Mouse (Mus musculus): ENCODE results near the gene Unc45b. TPM values are rescaled to one million over a fixed set of nuclear protein-coding genes. Genes with fewer than 3 reads are reported as not detected.

Unc45b gene
- polyA plus RNA-seq, 1 experiment from 2014 or later, result 0.84 TPM

GRCm38 (mm10) chr11:82947457-82947856 lies 37.1 kb downstream of the Unc45b start:
- H3K36me3 ChIP-seq (ENCODE audit: control insufficient read depth, insufficient read depth, low read length), result no peaks in the 10 kb centered on the region
- WGBS, result 44% methylated on average over 4 of the region's 4 CpGs
- no peaks in the 10 kb centered on the region for H3K9me3 ChIP-seq (ENCODE audit: control insufficient read depth, low read length)
- peaks cover 22% of the 10 kb centered on the region for H3K27me3 ChIP-seq (ENCODE audit: control insufficient read depth, insufficient read depth, low read length)
- H3K4me3 ChIP-seq (replicated peaks; ENCODE audit: low read depth, low read length), result no peak overlapping the region
- H3K4me1 ChIP-seq (ENCODE audit: control insufficient read depth, insufficient read depth, low read length), result no peaks in the 10 kb centered on the region
- no peak overlapping the region for H3K27ac ChIP-seq (replicated peaks; ENCODE audit: low read depth, low read length)
- ATAC-seq (ENCODE audit: low FRiP score, low TSS enrichment), result no peak
- no peak overlapping the region for H3K4me2 ChIP-seq (ENCODE audit: low read length)
- no peak for DNase-seq
- H3K9ac ChIP-seq (replicated peaks; ENCODE audit: low read length), result no peak overlapping the region

DNA sequence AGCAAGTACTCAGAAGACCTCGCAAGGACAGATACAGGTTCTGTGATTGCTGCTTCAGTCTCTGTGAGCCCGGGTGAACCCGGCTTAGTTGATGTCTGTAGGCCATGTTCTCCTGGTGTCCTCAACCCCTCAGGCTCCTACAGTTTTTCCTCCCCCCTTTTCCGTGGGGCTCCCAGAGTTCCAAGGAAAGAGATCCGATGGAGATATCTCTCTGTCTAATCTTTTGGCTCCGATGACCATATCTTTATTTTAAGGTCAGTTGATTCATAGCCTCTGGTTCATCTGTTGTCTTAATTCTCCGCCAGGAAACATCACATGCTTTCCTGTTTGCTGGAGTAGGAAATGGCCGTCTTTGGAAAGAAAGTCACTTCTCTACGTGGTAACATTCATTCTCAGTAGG lies 38.7 kb downstream of the Unc45b start:
- Histone ChIP-seq H3K4me3 (replicated peaks; ENCODE audit: low read depth, low read length) (no peak overlapping the region), H3K9me3 (ENCODE audit: control insufficient read depth, low read length) (no peaks in the 10 kb centered on the region), H3K9ac (replicated peaks; ENCODE audit: low read length) (no peak overlapping the region), H3K27ac (replicated peaks; ENCODE audit: low read depth, low read length) (no peak overlapping the region), H3K4me1 (ENCODE audit: control insufficient read depth, insufficient read depth, low read length) (no peaks in the 10 kb centered on the region), H3K27me3 (ENCODE audit: control insufficient read depth, insufficient read depth, low read length) (peaks cover 34% of the 10 kb centered on the region), H3K36me3 (ENCODE audit: control insufficient read depth, insufficient read depth, low read length) (no peaks in the 10 kb centered on the region), H3K4me2 (ENCODE audit: low read length) (no peak overlapping the region)
- no peak for DNase-seq
- ATAC-seq (ENCODE audit: low FRiP score, low TSS enrichment), result no peak
- 88% methylated on average over 9 of the region's 9 CpGs for WGBS

DNA sequence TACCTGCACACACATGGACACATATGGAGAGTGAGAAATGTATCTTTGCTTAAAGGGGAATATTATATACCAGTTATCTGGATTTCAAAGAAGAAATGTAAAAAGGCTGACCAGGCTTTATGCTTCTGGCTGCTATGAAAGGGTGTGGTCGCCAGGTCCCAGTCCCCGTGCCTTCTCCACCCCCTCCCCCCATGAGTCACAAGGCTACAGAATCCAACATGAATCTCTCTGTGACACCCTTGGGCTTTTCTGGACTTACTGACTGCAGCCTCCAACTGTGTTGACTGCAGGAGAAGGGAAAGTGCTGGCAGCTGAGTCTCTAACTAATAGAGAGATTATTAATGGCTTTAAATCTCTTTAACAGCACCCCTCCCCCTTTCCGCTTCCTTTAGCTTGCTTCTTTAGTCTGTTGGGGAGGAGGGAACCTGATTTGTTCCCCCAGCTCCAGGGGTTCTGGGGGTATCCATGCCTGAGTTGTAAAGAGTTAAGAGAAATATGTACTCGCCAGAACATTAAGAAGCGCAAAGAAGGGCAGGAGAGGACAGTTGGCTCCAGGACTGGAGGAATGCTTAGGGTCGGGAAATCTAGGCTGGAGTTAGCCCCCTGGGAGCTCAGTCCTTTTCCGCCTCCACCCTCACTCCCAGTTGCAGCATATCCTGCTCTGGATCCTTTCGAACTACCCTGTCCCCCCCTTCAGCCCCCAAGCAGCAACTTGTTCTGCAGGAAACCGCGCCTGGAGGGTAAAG lies 40.6 kb downstream of the Unc45b start, which contains the start of gene Slfn5:
TSS of gene Slfn5 (plus strand) at position 614 of the 746 bp plus-strand sequence.
- WGBS, result 12% methylated on average over 10 of the region's 10 CpGs
- H3K9me3 ChIP-seq (ENCODE audit: control insufficient read depth, low read length), result no peaks in the 10 kb centered on the region
- H3K4me2 ChIP-seq (ENCODE audit: low read length), result peak within 1 kb of the TSS; percentile 19; the same call in 1 of the 2 replicates
- no peaks in the 10 kb centered on the region for H3K36me3 ChIP-seq (ENCODE audit: control insufficient read depth, insufficient read depth, low read length)
- no peak within 1 kb of the TSS for H3K9ac ChIP-seq (replicated peaks; ENCODE audit: low read length)
- ATAC-seq (ENCODE audit: low FRiP score, low TSS enrichment), result no peak
- H3K4me1 ChIP-seq (ENCODE audit: control insufficient read depth, insufficient read depth, low read length), result no peaks in the 10 kb centered on the region
- peaks cover 34% of the 10 kb centered on the region for H3K27me3 ChIP-seq (ENCODE audit: control insufficient read depth, insufficient read depth, low read length)
- H3K4me3 ChIP-seq (replicated peaks; ENCODE audit: low read depth, low read length), result 0 out of 2 replicates have a peak within 1 kb of the TSS, but pooled peaks have one; percentile 14
- no peak for DNase-seq
- H3K27ac ChIP-seq (replicated peaks; ENCODE audit: low read depth, low read length), result no peak within 1 kb of the TSS

DNA sequence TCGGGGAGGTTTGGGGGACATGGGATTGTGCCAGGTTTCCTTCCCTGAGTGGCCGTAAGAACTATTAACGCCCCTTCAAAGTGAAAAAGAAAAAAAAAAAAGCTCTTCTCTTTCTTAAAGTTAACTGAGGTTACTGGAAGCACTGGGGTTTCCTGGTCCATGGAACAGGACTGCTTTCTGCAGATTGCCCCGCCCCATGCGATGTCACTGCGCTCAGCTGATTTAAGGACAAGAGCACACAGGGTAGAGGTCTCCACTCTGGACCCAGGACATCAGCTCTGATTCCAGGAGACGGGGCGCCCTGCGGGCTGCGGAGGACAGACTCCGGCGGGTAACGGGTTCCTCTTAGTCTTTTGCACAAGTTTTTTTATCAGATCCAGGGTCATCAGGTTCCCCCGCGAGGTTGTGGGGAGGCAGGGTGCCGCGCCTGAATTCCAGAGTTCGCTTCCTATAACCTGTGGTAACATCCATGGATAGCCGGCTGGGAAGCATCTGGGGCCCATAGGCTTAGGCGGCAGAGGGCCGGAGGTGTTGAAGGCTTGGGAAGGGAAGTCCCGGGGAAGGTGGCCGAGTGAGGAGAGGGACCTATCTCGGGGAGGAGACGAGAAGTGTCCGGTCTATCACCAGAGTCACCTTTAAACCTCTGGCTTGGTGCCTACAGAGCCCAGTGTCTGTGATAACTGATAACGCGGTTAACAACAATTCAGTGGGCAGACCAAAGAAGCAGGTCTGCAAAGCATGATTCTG lies 41.7 kb downstream of the Unc45b start:
- no peak overlapping the region for H3K9ac ChIP-seq (replicated peaks; ENCODE audit: low read length)
- H3K27me3 ChIP-seq (ENCODE audit: control insufficient read depth, insufficient read depth, low read length), result peaks cover 34% of the 10 kb centered on the region
- DNase-seq, result no peak
- H3K4me1 ChIP-seq (ENCODE audit: control insufficient read depth, insufficient read depth, low read length), result no peaks in the 10 kb centered on the region
- 10% methylated on average over 28 of the region's 28 CpGs for WGBS
- H3K4me2 ChIP-seq (ENCODE audit: low read length), result peak overlapping the region; percentile 19; the same call in 1 of the 2 replicates
- H3K9me3 ChIP-seq (ENCODE audit: control insufficient read depth, low read length), result no peaks in the 10 kb centered on the region
- H3K36me3 ChIP-seq (ENCODE audit: control insufficient read depth, insufficient read depth, low read length), result no peaks in the 10 kb centered on the region
- 0 out of 2 replicates have a peak overlapping the region, but pooled peaks have one; percentile 14 for H3K4me3 ChIP-seq (replicated peaks; ENCODE audit: low read depth, low read length)
- no peak for ATAC-seq (ENCODE audit: low FRiP score, low TSS enrichment)
- H3K27ac ChIP-seq (replicated peaks; ENCODE audit: low read depth, low read length), result no peak overlapping the region

DNA sequence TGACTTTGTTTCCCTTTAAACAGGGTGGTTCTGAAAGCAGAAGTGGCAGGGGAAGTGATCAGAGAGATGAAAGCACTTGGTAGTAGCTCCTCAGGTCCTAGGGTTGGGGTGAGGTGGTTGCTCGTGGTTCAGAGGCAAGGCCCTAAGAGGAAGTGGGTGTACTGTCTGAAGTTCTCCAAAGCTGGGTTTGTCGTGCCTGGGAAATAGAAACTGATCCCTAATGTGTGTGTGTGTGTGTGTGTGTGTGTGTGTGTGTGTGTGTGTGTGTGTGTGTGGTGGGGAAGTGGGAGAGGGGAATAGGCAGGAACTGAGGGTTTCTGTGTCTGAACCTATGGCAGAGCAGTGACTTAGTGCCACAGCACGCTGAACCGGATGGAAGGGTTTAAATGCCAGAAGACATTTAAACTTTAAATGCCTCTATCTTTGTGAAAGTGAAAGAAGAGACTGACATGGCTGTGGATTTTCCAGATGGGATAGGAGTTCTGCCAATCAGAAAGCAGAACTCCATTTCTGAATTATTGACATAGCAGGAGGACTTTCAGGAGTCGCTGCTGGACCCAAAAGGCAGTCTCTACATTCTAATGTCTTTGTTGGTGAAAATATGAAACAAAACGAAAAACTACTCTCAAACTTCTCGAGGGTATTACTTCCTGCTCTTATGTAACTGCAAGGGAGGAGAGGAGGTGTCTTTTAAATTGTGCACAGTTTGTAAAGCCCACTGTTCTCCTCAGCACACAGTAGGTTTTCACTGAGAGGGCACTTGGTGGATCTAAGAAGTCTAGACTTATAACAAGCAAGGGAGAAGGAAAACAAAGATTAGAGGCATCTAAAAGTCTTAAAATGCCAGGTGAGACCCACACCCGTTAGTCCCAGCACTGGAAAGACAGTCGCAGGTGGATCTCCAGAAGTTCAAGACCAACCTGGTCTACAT lies 42.5 kb downstream of the Unc45b start:
- no peak overlapping the region for H3K9ac ChIP-seq (replicated peaks; ENCODE audit: low read length)
- DNase-seq (no peak), ATAC-seq (ENCODE audit: low FRiP score, low TSS enrichment) (no peak)
- no peaks in the 10 kb centered on the region for H3K9me3 ChIP-seq (ENCODE audit: control insufficient read depth, low read length)
- H3K27me3 ChIP-seq (ENCODE audit: control insufficient read depth, insufficient read depth, low read length), result peaks cover 34% of the 10 kb centered on the region
- no peak overlapping the region for H3K27ac ChIP-seq (replicated peaks; ENCODE audit: low read depth, low read length)
- 76% methylated on average over 9 of the region's 9 CpGs for WGBS
- no peaks in the 10 kb centered on the region for H3K4me1 ChIP-seq (ENCODE audit: control insufficient read depth, insufficient read depth, low read length)
- H3K36me3 ChIP-seq (ENCODE audit: control insufficient read depth, insufficient read depth, low read length), result no peaks in the 10 kb centered on the region
- H3K4me3 ChIP-seq (replicated peaks; ENCODE audit: low read depth, low read length), result no peak overlapping the region
- no peak overlapping the region for H3K4me2 ChIP-seq (ENCODE audit: low read length)

DNA sequence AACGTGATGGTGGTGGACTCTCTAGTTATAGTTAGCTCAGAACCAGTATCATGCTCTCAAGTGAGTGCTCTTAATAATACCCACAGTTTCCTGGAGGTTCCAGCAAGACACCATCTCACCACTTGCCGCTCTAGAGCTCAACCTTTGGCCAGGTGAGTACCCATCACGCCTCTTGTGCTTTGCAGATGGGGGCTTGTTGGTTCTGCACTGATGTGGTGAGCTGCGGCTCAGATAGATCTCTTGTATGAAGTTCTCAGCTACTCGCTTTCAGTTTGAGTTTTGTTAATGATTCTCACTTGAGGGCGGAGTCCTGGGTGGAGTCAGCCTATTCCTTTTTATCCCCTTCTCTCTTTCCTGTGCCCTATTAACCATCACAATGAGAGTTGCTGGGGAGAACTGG lies 44.3 kb downstream of the Unc45b start:
- Histone ChIP-seq H3K4me1 (ENCODE audit: control insufficient read depth, insufficient read depth, low read length) (no peaks in the 10 kb centered on the region), H3K9me3 (ENCODE audit: control insufficient read depth, low read length) (no peaks in the 10 kb centered on the region), H3K9ac (replicated peaks; ENCODE audit: low read length) (no peak overlapping the region), H3K4me2 (ENCODE audit: low read length) (no peak overlapping the region), H3K27me3 (ENCODE audit: control insufficient read depth, insufficient read depth, low read length) (peaks cover 34% of the 10 kb centered on the region), H3K27ac (replicated peaks; ENCODE audit: low read depth, low read length) (no peak overlapping the region), H3K4me3 (replicated peaks; ENCODE audit: low read depth, low read length) (no peak overlapping the region), H3K36me3 (ENCODE audit: control insufficient read depth, insufficient read depth, low read length) (no peaks in the 10 kb centered on the region)
- 80% methylated on average over 6 of the region's 6 CpGs for WGBS
- DNase-seq (no peak), ATAC-seq (ENCODE audit: low FRiP score, low TSS enrichment) (no peak)

- H3K36me3 ChIP-seq (ENCODE audit: control insufficient read depth, insufficient read depth, low read length), result no peaks in the 10 kb centered on the region
- H3K4me1 ChIP-seq (ENCODE audit: control insufficient read depth, insufficient read depth, low read length), result no peaks in the 10 kb centered on the region
- no peak overlapping the region for H3K4me2 ChIP-seq (ENCODE audit: low read length)
- no peak for ATAC-seq (ENCODE audit: low FRiP score, low TSS enrichment)
- no peak overlapping the region for H3K9ac ChIP-seq (replicated peaks; ENCODE audit: low read length)
- DNase-seq, result no peak
- 74% methylated on average over 10 of the region's 10 CpGs for WGBS
- no peak overlapping the region for H3K4me3 ChIP-seq (replicated peaks; ENCODE audit: low read depth, low read length)
- peaks cover 16% of the 10 kb centered on the region for H3K27me3 ChIP-seq (ENCODE audit: control insufficient read depth, insufficient read depth, low read length)
- H3K27ac ChIP-seq (replicated peaks; ENCODE audit: low read depth, low read length), result no peak overlapping the region
- no peaks in the 10 kb centered on the region for H3K9me3 ChIP-seq (ENCODE audit: control insufficient read depth, low read length)
Observed at GRCm38 (mm10) chr11:82956925-82957324, 46.6 kb downstream of the Unc45b start.

- no peak overlapping the region for H3K27ac ChIP-seq (replicated peaks; ENCODE audit: low read depth, low read length)
- no peak overlapping the region for H3K9ac ChIP-seq (replicated peaks; ENCODE audit: low read length)
- peak; percentile 59 for DNase-seq
- no peaks in the 10 kb centered on the region for H3K9me3 ChIP-seq (ENCODE audit: control insufficient read depth, low read length)
- H3K4me3 ChIP-seq (replicated peaks; ENCODE audit: low read depth, low read length), result no peak overlapping the region
- H3K36me3 ChIP-seq (ENCODE audit: control insufficient read depth, insufficient read depth, low read length), result no peaks in the 10 kb centered on the region
- H3K4me1 ChIP-seq (ENCODE audit: control insufficient read depth, insufficient read depth, low read length), result no peaks in the 10 kb centered on the region
- 20% methylated on average over 4 of the region's 4 CpGs for WGBS
- no peaks in the 10 kb centered on the region for H3K27me3 ChIP-seq (ENCODE audit: control insufficient read depth, insufficient read depth, low read length)
- H3K4me2 ChIP-seq (ENCODE audit: low read length), result no peak overlapping the region
- ATAC-seq (ENCODE audit: low FRiP score, low TSS enrichment), result no peak
Observed at GRCm38 (mm10) chr11:82959613-82960012, 49.3 kb downstream of the Unc45b start.

Measured in midbrain, embryonic 14.5 days (tissue).